Mouse (Mus musculus) WW6 (cell line): ENCODE measurements around the gene 1190007I07Rik.
"Not testable (repeated sequence)": the region's sequence is repeated elsewhere in the genome, so short reads cannot be mapped to it uniquely, and the experiment has no call there.

ENCODE experiments used
- DNase-seq: peaks from one replicate; pipeline ENCODE4 v3.0.0-alpha.2; 2013; ENCODE audit warnings: low read depth, low spot score

The 1190007I07Rik gene

GRCm38 (mm10) chr10:82629586-82630255 lies 6.7 kb upstream of the 1190007I07Rik start, which contains the start of gene Tdg:
Gene Tdg, plus strand, starts transcription at chr10:82629828.
- DNase-seq = not testable (repeated sequence)

- no peak for DNase-seq
Observed at GRCm38 (mm10) chr10:82629111-82629585, 6.1 kb upstream of the 1190007I07Rik start.

- DNase-seq = not testable (repeated sequence)
Observed at GRCm38 (mm10) chr10:82623553-82623932, 515 bp upstream of the 1190007I07Rik start.

- DNase-seq = no peak
Observed at GRCm38 (mm10) chr10:82622235-82622634, 793 bp downstream of the 1190007I07Rik start.

- not testable (repeated sequence) for DNase-seq
Observed at GRCm38 (mm10) chr10:82594421-82594820, 28.6 kb downstream of the 1190007I07Rik start.

- DNase-seq = peak; percentile 18
Observed at GRCm38 (mm10) chr10:82589673-82590072, 33.4 kb downstream of the 1190007I07Rik start.

GRCm38 (mm10) chr10:82571091-82571490 lies 51.9 kb downstream of the 1190007I07Rik start:
- not testable (repeated sequence) for DNase-seq
